Mouse (Mus musculus): Measurements from ENCODE around the gene Dct. TPM values are rescaled to one million over a fixed set of nuclear protein-coding genes. Genes with fewer than 3 reads are reported as not detected.

Dct gene
- polyA plus RNA-seq, 2 experiments = 0.04 to 0.11 TPM

DNA sequence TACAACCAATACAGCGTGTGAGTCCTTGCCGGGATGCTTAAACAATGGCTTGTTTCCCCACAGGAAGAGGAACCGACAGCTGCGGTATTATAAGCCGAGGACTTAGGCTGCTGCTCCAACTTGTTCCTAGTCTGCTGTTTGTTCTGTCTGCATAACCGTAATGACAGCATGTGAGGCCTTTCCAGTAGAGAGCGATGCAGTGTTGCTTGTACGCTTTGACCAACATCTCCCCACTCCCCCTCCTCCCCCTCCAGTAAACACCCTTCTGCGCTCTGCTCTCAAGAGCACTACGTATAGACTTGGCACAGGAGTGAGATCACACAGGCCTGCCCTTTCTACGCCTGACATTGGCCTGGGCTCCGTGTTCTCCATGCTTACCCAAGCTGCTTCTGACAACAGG lies 18.1 kb upstream of the Dct start:
- H3K4me3 ChIP-seq (ENCODE audit: insufficient read depth in 1 of 2, low read depth in 2 of 2, low read length in 2 of 2) = no peak overlapping the region
- H3K36me3 ChIP-seq (replicated peaks; ENCODE audit: control insufficient read depth, insufficient read depth, low read depth) = no peaks in the 10 kb centered on the region
- H3K27ac ChIP-seq = no peak overlapping the region
- no peak overlapping the region for H3K4me2 ChIP-seq (ENCODE audit: low read depth)
- H3K9me3 ChIP-seq (ENCODE audit: control insufficient read depth, low read length) = no peaks in the 10 kb centered on the region
- TF ChIP-seq CTCF (IDR thresholded peaks at IDR 0.05; ENCODE audit: low read depth) (no peak), EP300 (IDR thresholded peaks at IDR 0.05; ENCODE audit: low read depth) (no peak)
- DNase-seq (ENCODE audit: low read depth in 3 of 3, low spot score in 3 of 3) (no peak), ATAC-seq (ENCODE audit: insufficient read depth) (no peak)
- H3K9ac ChIP-seq (replicated peaks) = no peak overlapping the region
- no peaks in the 10 kb centered on the region for H3K27me3 ChIP-seq (ENCODE audit: control insufficient read depth, insufficient read depth, low read length)
- 28% methylated on average over 12 of the region's 12 CpGs for WGBS (ENCODE audit: insufficient replicate concordance)
- H3K4me1 ChIP-seq (replicated peaks; ENCODE audit: control insufficient read depth in 2 of 2, insufficient read depth in 2 of 2, low read length in 1 of 2) = no peaks in the 10 kb centered on the region

GRCm38 (mm10) chr14:118069439-118070079 lies 17.5 kb upstream of the Dct start:
- ATAC-seq (ENCODE audit: insufficient read depth) = no peak
- Histone ChIP-seq H3K36me3 (replicated peaks; ENCODE audit: control insufficient read depth, insufficient read depth, low read depth) (no peaks in the 10 kb centered on the region), H3K9me3 (ENCODE audit: control insufficient read depth, low read length) (no peaks in the 10 kb centered on the region), H3K4me3 (ENCODE audit: insufficient read depth in 1 of 2, low read depth in 2 of 2, low read length in 2 of 2) (no peak overlapping the region), H3K27ac (no peak overlapping the region), H3K4me1 (replicated peaks; ENCODE audit: control insufficient read depth in 2 of 2, insufficient read depth in 2 of 2, low read length in 1 of 2) (no peaks in the 10 kb centered on the region), H3K4me2 (ENCODE audit: low read depth) (no peak overlapping the region), H3K9ac (replicated peaks) (no peak overlapping the region), H3K27me3 (ENCODE audit: control insufficient read depth, insufficient read depth, low read length) (no peaks in the 10 kb centered on the region)
- TF ChIP-seq EP300 (IDR thresholded peaks at IDR 0.05; ENCODE audit: low read depth) = no peak
- TF ChIP-seq CTCF (IDR thresholded peaks at IDR 0.05; ENCODE audit: low read depth) = no peak
- no peak for DNase-seq (ENCODE audit: low read depth in 3 of 3, low spot score in 3 of 3)
- WGBS (ENCODE audit: insufficient replicate concordance) = 70% methylated on average over 12 of the region's 12 CpGs

- Histone ChIP-seq H3K27ac (no peak overlapping the region), H3K36me3 (replicated peaks; ENCODE audit: control insufficient read depth, insufficient read depth, low read depth) (no peaks in the 10 kb centered on the region), H3K9me3 (ENCODE audit: control insufficient read depth, low read length) (no peaks in the 10 kb centered on the region), H3K4me2 (ENCODE audit: low read depth) (no peak overlapping the region), H3K27me3 (ENCODE audit: control insufficient read depth, insufficient read depth, low read length) (no peaks in the 10 kb centered on the region), H3K4me1 (replicated peaks; ENCODE audit: control insufficient read depth in 2 of 2, insufficient read depth in 2 of 2, low read length in 1 of 2) (no peaks in the 10 kb centered on the region), H3K4me3 (ENCODE audit: insufficient read depth in 1 of 2, low read depth in 2 of 2, low read length in 2 of 2) (no peak overlapping the region), H3K9ac (replicated peaks) (no peak overlapping the region)
- ATAC-seq (ENCODE audit: insufficient read depth) (no peak), DNase-seq (ENCODE audit: low read depth in 3 of 3, low spot score in 3 of 3) (no peak)
- TF ChIP-seq CTCF (IDR thresholded peaks at IDR 0.05; ENCODE audit: low read depth) = no peak
- TF ChIP-seq EP300 (IDR thresholded peaks at IDR 0.05; ENCODE audit: low read depth) = no peak
- 55% methylated on average over 7 of the region's 7 CpGs for WGBS (ENCODE audit: insufficient replicate concordance)
Observed at GRCm38 (mm10) chr14:118061766-118062432, 9.9 kb upstream of the Dct start.

GRCm38 (mm10) chr14:118058581-118058886 lies 6.5 kb upstream of the Dct start:
- H3K4me3 ChIP-seq (ENCODE audit: insufficient read depth in 1 of 2, low read depth in 2 of 2, low read length in 2 of 2) = no peak overlapping the region
- DNase-seq (ENCODE audit: low read depth in 3 of 3, low spot score in 3 of 3) (no peak), ATAC-seq (ENCODE audit: insufficient read depth) (no peak)
- H3K9ac ChIP-seq (replicated peaks) = no peak overlapping the region
- H3K27me3 ChIP-seq (ENCODE audit: control insufficient read depth, insufficient read depth, low read length) = no peaks in the 10 kb centered on the region
- no peaks in the 10 kb centered on the region for H3K36me3 ChIP-seq (replicated peaks; ENCODE audit: control insufficient read depth, insufficient read depth, low read depth)
- no peak overlapping the region for H3K4me2 ChIP-seq (ENCODE audit: low read depth)
- no peaks in the 10 kb centered on the region for H3K4me1 ChIP-seq (replicated peaks; ENCODE audit: control insufficient read depth in 2 of 2, insufficient read depth in 2 of 2, low read length in 1 of 2)
- TF ChIP-seq CTCF (IDR thresholded peaks at IDR 0.05; ENCODE audit: low read depth) = no peak
- TF ChIP-seq EP300 (IDR thresholded peaks at IDR 0.05; ENCODE audit: low read depth) = no peak
- no peaks in the 10 kb centered on the region for H3K9me3 ChIP-seq (ENCODE audit: control insufficient read depth, low read length)
- no peak overlapping the region for H3K27ac ChIP-seq
- 68% methylated on average over 4 of the region's 4 CpGs for WGBS (ENCODE audit: insufficient replicate concordance)

- no peaks in the 10 kb centered on the region for H3K36me3 ChIP-seq (replicated peaks; ENCODE audit: control insufficient read depth, insufficient read depth, low read depth)
- no peaks in the 10 kb centered on the region for H3K4me1 ChIP-seq (replicated peaks; ENCODE audit: control insufficient read depth in 2 of 2, insufficient read depth in 2 of 2, low read length in 1 of 2)
- ATAC-seq (ENCODE audit: insufficient read depth) = no peak
- no peak overlapping the region for H3K9ac ChIP-seq (replicated peaks)
- no peaks in the 10 kb centered on the region for H3K27me3 ChIP-seq (ENCODE audit: control insufficient read depth, insufficient read depth, low read length)
- H3K4me3 ChIP-seq (ENCODE audit: insufficient read depth in 1 of 2, low read depth in 2 of 2, low read length in 2 of 2) = no peak overlapping the region
- no peak for TF ChIP-seq EP300 (IDR thresholded peaks at IDR 0.05; ENCODE audit: low read depth)
- no peak for TF ChIP-seq CTCF (IDR thresholded peaks at IDR 0.05; ENCODE audit: low read depth)
- WGBS (ENCODE audit: insufficient replicate concordance) = 73% methylated on average over 25 of the region's 25 CpGs
- no peak overlapping the region for H3K27ac ChIP-seq
- no peaks in the 10 kb centered on the region for H3K9me3 ChIP-seq (ENCODE audit: control insufficient read depth, low read length)
- no peak overlapping the region for H3K4me2 ChIP-seq (ENCODE audit: low read depth)
- DNase-seq (ENCODE audit: low read depth in 3 of 3, low spot score in 3 of 3) = no peak
Observed at GRCm38 (mm10) chr14:118057696-118058580, 5.9 kb upstream of the Dct start.

Data from liver, embryonic 14.5 days (tissue).